In the genomic region with DNA sequence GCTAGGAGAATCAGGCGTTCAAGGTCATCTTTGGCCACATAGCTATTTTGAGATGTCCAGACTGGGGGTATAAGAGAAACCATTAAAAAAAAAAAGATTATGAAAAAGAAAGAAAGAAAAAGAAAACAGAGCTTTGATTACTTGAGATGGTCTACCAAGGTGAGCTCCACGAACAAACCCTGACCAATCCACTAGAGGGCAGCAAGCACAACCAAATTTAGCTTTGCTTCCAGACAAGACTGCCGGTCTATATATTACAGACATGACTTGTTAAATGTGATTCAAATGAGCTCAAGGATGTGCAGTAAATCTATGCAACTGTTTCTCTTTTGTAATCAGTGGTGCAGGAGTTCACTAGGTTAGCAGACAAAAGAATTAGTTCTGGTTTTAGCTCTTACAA, we compare ENCODE assay signal across 10 mouse cellular contexts. TPM values are rescaled to one million over a fixed set of nuclear protein-coding genes. Genes with fewer than 3 reads are reported as not detected.
DNase-seq lines count a peak whose midpoint lies in the region; ATAC-seq lines count a peak whose summit lies in the region.
"Had no signal": no experiment of that assay in that cellular context is flagged by ENCODE, and none has a peak within 500 bp of the region (broad histone marks: within the 10 kb centered on the region; RNA-seq: fewer than 3 reads in every experiment).

No protein-coding gene starts in this region.

- no peak overlapping the region for H3K4me3 ChIP-seq in heart, embryonic 12.5 days
- H3K4me3 ChIP-seq: neural tube, embryonic 12.5 days had no signal

- no peaks in the 10 kb centered on the region for H3K36me3 ChIP-seq in heart, embryonic 12.5 days
- H3K36me3 ChIP-seq: neural tube, embryonic 12.5 days had no signal

- H3K27me3 ChIP-seq in heart, embryonic 12.5 days (replicated peaks), result peaks cover 38% of the 10 kb centered on the region

- intact Hi-C loops in heart, postnatal 10 days (cut with DNase I), result loop anchor here (1.0 to 5.0 kb wide), 2 partner anchors 47 to 144 kb away; no protein-coding TSS in a partner anchor

- 12% methylated on average over 3 of the region's 3 CpGs for WGBS in heart, embryonic 12.5 days

- no peak overlapping the region for H3K27ac ChIP-seq in heart, embryonic 12.5 days (ENCODE audit: poor library complexity, severe bottlenecking)
- H3K27ac ChIP-seq: neural tube, embryonic 12.5 days had no signal

- DNase-seq in heart, postnatal 10 days, result peak; percentile 71 to 77
- peak; percentile 53 for DNase-seq in urinary bladder, postnatal 25 days (ENCODE audit: low spot score)
- no peak for DNase-seq in urinary bladder, adult 2 months (ENCODE audit: low spot score)
- DNase-seq in cerebellum, adult 9-10 months, result peak; percentile 78
- DNase-seq in kidney, adult 9 months, result peak; percentile 73
- peak; percentile 84 for DNase-seq in lung, postnatal 36 days
- DNase-seq in thymus, postnatal 25 days, result peak; percentile 66

- peaks cover 13% of the 10 kb centered on the region for H3K4me1 ChIP-seq in heart, embryonic 12.5 days (replicated peaks)

- H3K9ac ChIP-seq in heart, embryonic 12.5 days, result no peak overlapping the region
- H3K9ac ChIP-seq: neural tube, embryonic 12.5 days had no signal

- ATAC-seq in heart, embryonic 12.5 days (ENCODE audit: insufficient number of reproducible peaks, low FRiP score), result no peak

- peaks cover 5% of the 10 kb centered on the region; the same call in 1 of the 2 replicates for H3K9me3 ChIP-seq in heart, embryonic 12.5 days (replicated peaks)
- H3K9me3 ChIP-seq: neural tube, embryonic 12.5 days had no signal

- H3K4me2 ChIP-seq in heart, embryonic 12.5 days, result no peak overlapping the region
- H3K4me2 ChIP-seq: neural tube, embryonic 12.5 days had no signal

RNA-seq across cellular contexts. Expression of gene C2cd4a, which starts 3.9 kb away (rescaled TPM):
- total RNA-seq in heart, postnatal 10 days (2021), result not detected
- polyA plus RNA-seq in heart, embryonic 12.5 days (2016; fragmentation: Nextera tagmentation; extraction: Ambion mirVana), result 0.22 and 0.28 TPM in 2 replicates
- polyA plus RNA-seq in urinary bladder, adult 2 months (2012; rRNA removed), result 0.48 and 0.59 TPM in 2 replicates
- total RNA-seq: hematopoietic stem cell, adult 5-6 weeks had no signal

RNA-seq across cellular contexts. Expression of gene Vps13c, which starts 12.0 kb away (rescaled TPM):
- total RNA-seq in heart, postnatal 10 days (2021), result 10 to 100 TPM; 33.1 to 41.8 TPM
- polyA plus RNA-seq in heart, embryonic 12.5 days (2016; fragmentation: Nextera tagmentation; extraction: Ambion mirVana), result 6.3 and 7.0 TPM in 2 replicates
- polyA plus RNA-seq in urinary bladder, adult 2 months (2012; rRNA removed), result 18.8 and 19.7 TPM in 2 replicates
